Mouse (Mus musculus) bone marrow, adult 2 months (tissue): ENCODE results near the gene Spata22.
"Not testable (repeated sequence)": the region's sequence is repeated elsewhere in the genome, so short reads cannot be mapped to it uniquely, and the experiment has no call there.

Experiments used
- CTCF ChIP-seq: fragments of 200-500 bp; IDR thresholded peaks from 2 replicates; pipeline ENCODE4 v1.5.1; 2011; ENCODE audit warnings: low read length, control low read depth; ENCODE audit not compliant: control insufficient read depth, insufficient read depth
- POLR2A ChIP-seq: fragments of 200-500 bp; IDR thresholded peaks from 2 replicates; pipeline ENCODE4 v1.6.1; 2011; ENCODE audit warnings: low read depth, mild to moderate bottlenecking, control low read depth, low read length, borderline replicate concordance; ENCODE audit not compliant: control insufficient read depth

GRCm38 (mm10) chr11:73318581-73318980, 11.0 kb upstream of the Spata22 start:
- not testable (repeated sequence) for TF ChIP-seq CTCF, POLR2A
